Mouse (Mus musculus): Measurements from ENCODE around the gene Unc50. TPM values are rescaled to one million over a fixed set of nuclear protein-coding genes. Genes with fewer than 3 reads are reported as not detected.

Gene Unc50
- polyA plus RNA-seq, 1 experiment from 2014 or later = 135 TPM

- H3K36me3 ChIP-seq (ENCODE audit: insufficient read depth) = no peaks in the 10 kb centered on the region
- peak overlapping the region; percentile 42; the same call in 1 of the 2 replicates for H3K27ac ChIP-seq (ENCODE audit: low read depth)
- H3K4me1 ChIP-seq (ENCODE audit: insufficient read depth) = no peaks in the 10 kb centered on the region
- H3K4me3 ChIP-seq (ENCODE audit: low read depth, low read length) = no peak overlapping the region
- DNase-seq (peak; percentile 28), ATAC-seq (ENCODE audit: insufficient read depth) (no peak; the same call in 1 of the 2 replicates)
- peak overlapping the region; percentile 38 for H3K4me2 ChIP-seq
- TF ChIP-seq CTCF (IDR thresholded peaks at IDR 0.05; ENCODE audit: low read depth) = no peak
- WGBS = 26% methylated on average over 7 of the region's 7 CpGs
- H3K27me3 ChIP-seq (ENCODE audit: insufficient read depth, low read length) = no peaks in the 10 kb centered on the region
- no peaks in the 10 kb centered on the region for H3K9me3 ChIP-seq (ENCODE audit: low read depth, low read length)
- no peak overlapping the region for H3K9ac ChIP-seq
Observed at GRCm38 (mm10) chr1:37478416-37478815, 48.5 kb downstream of the Unc50 start.

DNA sequence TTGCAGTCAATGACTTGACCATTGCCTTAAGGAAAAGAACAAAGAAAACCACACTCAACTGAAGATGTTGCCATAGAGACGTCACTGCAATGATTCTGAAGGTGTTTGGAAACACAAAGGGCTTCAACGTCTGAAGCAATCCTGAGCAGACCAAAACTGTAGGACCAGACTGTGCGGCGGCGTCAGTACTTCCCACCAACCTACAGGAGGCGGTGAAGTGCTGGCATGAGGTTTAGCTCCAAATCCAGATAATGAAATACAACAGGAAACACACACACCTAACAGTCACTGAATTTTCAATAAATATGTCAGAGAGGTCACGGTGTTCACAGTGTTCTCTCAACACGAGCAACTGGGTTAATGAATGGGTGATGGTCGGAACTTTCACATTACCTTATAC lies 49.1 kb downstream of the Unc50 start:
- peak; percentile 50 for TF ChIP-seq CTCF (IDR thresholded peaks at IDR 0.05; ENCODE audit: low read depth)
- Histone ChIP-seq H3K4me1 (ENCODE audit: insufficient read depth) (no peaks in the 10 kb centered on the region), H3K4me3 (ENCODE audit: low read depth, low read length) (no peak overlapping the region), H3K27me3 (ENCODE audit: insufficient read depth, low read length) (no peaks in the 10 kb centered on the region), H3K27ac (ENCODE audit: low read depth) (0 out of 2 replicates have a peak overlapping the region, but pooled peaks have one; percentile 42), H3K36me3 (ENCODE audit: insufficient read depth) (no peaks in the 10 kb centered on the region), H3K9ac (no peak overlapping the region), H3K4me2 (no peak overlapping the region), H3K9me3 (ENCODE audit: low read depth, low read length) (no peaks in the 10 kb centered on the region)
- WGBS = 72% methylated on average over 9 of the region's 9 CpGs
- ATAC-seq (ENCODE audit: insufficient read depth) (no peak), DNase-seq (peak; percentile 43)

GRCm38 (mm10) chr1:37479759-37480158 lies 49.8 kb downstream of the Unc50 start:
- no peaks in the 10 kb centered on the region for H3K4me1 ChIP-seq (ENCODE audit: insufficient read depth)
- no peak for TF ChIP-seq CTCF (IDR thresholded peaks at IDR 0.05; ENCODE audit: low read depth)
- no peak for ATAC-seq (ENCODE audit: insufficient read depth)
- no peaks in the 10 kb centered on the region for H3K9me3 ChIP-seq (ENCODE audit: low read depth, low read length)
- no peak overlapping the region for H3K27ac ChIP-seq (ENCODE audit: low read depth)
- no peak for DNase-seq
- no peaks in the 10 kb centered on the region for H3K27me3 ChIP-seq (ENCODE audit: insufficient read depth, low read length)
- H3K36me3 ChIP-seq (ENCODE audit: insufficient read depth) = no peaks in the 10 kb centered on the region
- H3K4me3 ChIP-seq (ENCODE audit: low read depth, low read length) = no peak overlapping the region
- WGBS = 57% methylated on average over 8 of the region's 8 CpGs
- H3K4me2 ChIP-seq = no peak overlapping the region
- H3K9ac ChIP-seq = no peak overlapping the region

- 85% methylated on average over 6 of the region's 6 CpGs for WGBS
- H3K9ac ChIP-seq = no peak overlapping the region
- H3K9me3 ChIP-seq (ENCODE audit: low read depth, low read length) = no peaks in the 10 kb centered on the region
Observed at GRCm38 (mm10) chr1:37480731-37481130, 50.8 kb downstream of the Unc50 start.

GRCm38 (mm10) chr1:37481331-37481730 lies 51.4 kb downstream of the Unc50 start:
- no peak overlapping the region for H3K4me2 ChIP-seq
- no peaks in the 10 kb centered on the region for H3K9me3 ChIP-seq (ENCODE audit: low read depth, low read length)
- no peak overlapping the region for H3K9ac ChIP-seq
- no peak overlapping the region for H3K27ac ChIP-seq (ENCODE audit: low read depth)
- ATAC-seq (ENCODE audit: insufficient read depth) = no peak
- no peaks in the 10 kb centered on the region for H3K27me3 ChIP-seq (ENCODE audit: insufficient read depth, low read length)
- no peak for DNase-seq
- no peak overlapping the region for H3K4me3 ChIP-seq (ENCODE audit: low read depth, low read length)
- no peak for TF ChIP-seq CTCF (IDR thresholded peaks at IDR 0.05; ENCODE audit: low read depth)
- H3K4me1 ChIP-seq (ENCODE audit: insufficient read depth) = no peaks in the 10 kb centered on the region
- H3K36me3 ChIP-seq (ENCODE audit: insufficient read depth) = no peaks in the 10 kb centered on the region
- 79% methylated on average over 2 of the region's 2 CpGs for WGBS

More at GRCm38 (mm10) chr1:37480731-37481130, 50.8 kb downstream of the Unc50 start:
- Histone ChIP-seq H3K36me3 (ENCODE audit: insufficient read depth) (no peaks in the 10 kb centered on the region), H3K4me2 (no peak overlapping the region), H3K27ac (ENCODE audit: low read depth) (no peak overlapping the region), H3K27me3 (ENCODE audit: insufficient read depth, low read length) (no peaks in the 10 kb centered on the region), H3K4me1 (ENCODE audit: insufficient read depth) (no peaks in the 10 kb centered on the region), H3K4me3 (ENCODE audit: low read depth, low read length) (no peak overlapping the region)
- no peak for DNase-seq
- no peak for TF ChIP-seq CTCF (IDR thresholded peaks at IDR 0.05; ENCODE audit: low read depth)
- ATAC-seq (ENCODE audit: insufficient read depth) = no peak

DNA sequence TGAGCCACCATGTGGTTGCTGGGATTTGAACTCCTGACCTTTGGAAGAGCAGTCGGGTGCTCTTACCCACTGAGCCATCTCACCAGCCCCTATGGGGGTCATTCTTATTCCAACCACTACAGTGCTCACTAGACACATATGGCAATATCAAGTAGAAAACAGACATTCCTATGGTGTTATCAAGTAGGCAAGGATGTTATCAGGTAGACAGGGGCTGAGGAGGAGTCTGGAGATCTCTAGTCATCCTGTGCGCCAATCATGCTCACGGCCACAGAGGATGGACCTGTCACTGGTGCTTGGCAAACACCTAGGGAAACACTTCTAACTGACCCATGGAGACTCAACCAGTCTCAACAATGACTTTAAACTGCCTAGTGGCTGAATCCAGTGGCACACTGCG lies 54.7 kb downstream of the Unc50 start:
- no peak for TF ChIP-seq CTCF (IDR thresholded peaks at IDR 0.05; ENCODE audit: low read depth)
- Histone ChIP-seq H3K36me3 (ENCODE audit: insufficient read depth) (0 out of 2 replicates have a peak, but pooled peaks cover 4% of the 10 kb centered on the region), H3K9me3 (ENCODE audit: low read depth, low read length) (no peaks in the 10 kb centered on the region), H3K27ac (ENCODE audit: low read depth) (no peak overlapping the region), H3K4me1 (ENCODE audit: insufficient read depth) (no peaks in the 10 kb centered on the region), H3K9ac (no peak overlapping the region), H3K27me3 (ENCODE audit: insufficient read depth, low read length) (no peaks in the 10 kb centered on the region), H3K4me3 (ENCODE audit: low read depth, low read length) (no peak overlapping the region), H3K4me2 (no peak overlapping the region)
- 87% methylated on average over 4 of the region's 4 CpGs for WGBS
- ATAC-seq (ENCODE audit: insufficient read depth) (no peak), DNase-seq (no peak)

GRCm38 (mm10) chr1:37486439-37486838 lies 56.5 kb downstream of the Unc50 start:
- DNase-seq (no peak), ATAC-seq (ENCODE audit: insufficient read depth) (no peak)
- 81% methylated on average over 1 of the region's 1 CpGs for WGBS
- Histone ChIP-seq H3K27me3 (ENCODE audit: insufficient read depth, low read length) (no peaks in the 10 kb centered on the region), H3K4me3 (ENCODE audit: low read depth, low read length) (no peak overlapping the region), H3K9me3 (ENCODE audit: low read depth, low read length) (no peaks in the 10 kb centered on the region), H3K9ac (no peak overlapping the region), H3K36me3 (ENCODE audit: insufficient read depth) (0 out of 2 replicates have a peak, but pooled peaks cover 4% of the 10 kb centered on the region), H3K4me1 (ENCODE audit: insufficient read depth) (no peaks in the 10 kb centered on the region), H3K27ac (ENCODE audit: low read depth) (no peak overlapping the region), H3K4me2 (no peak overlapping the region)
- TF ChIP-seq CTCF (IDR thresholded peaks at IDR 0.05; ENCODE audit: low read depth) = no peak

DNA sequence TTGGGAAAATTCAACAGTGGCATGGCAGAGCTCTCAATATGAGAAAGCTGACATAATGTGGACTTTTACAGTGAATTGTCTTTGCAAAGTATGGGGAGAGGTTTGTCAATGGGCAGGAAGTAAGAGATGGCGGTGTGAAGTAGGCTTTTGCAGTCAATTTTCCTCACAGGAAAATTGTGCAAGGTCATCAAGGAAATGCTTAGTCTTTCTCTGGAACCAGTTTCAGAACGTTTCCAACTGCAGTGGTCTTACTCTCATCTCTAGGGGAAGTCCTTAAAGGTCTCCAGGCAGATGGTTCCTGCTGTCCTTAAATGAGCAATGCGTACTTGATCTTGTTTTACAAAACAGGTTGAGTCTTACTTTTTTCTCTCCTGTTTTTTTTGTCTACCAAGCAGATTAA lies 57.1 kb downstream of the Unc50 start:
- H3K36me3 ChIP-seq (ENCODE audit: insufficient read depth) = 0 out of 2 replicates have a peak, but pooled peaks cover 4% of the 10 kb centered on the region
- H3K27ac ChIP-seq (ENCODE audit: low read depth) = no peak overlapping the region
- H3K27me3 ChIP-seq (ENCODE audit: insufficient read depth, low read length) = no peaks in the 10 kb centered on the region
- no peak for TF ChIP-seq CTCF (IDR thresholded peaks at IDR 0.05; ENCODE audit: low read depth)
- ATAC-seq (ENCODE audit: insufficient read depth) (no peak), DNase-seq (no peak)
- WGBS = 70% methylated on average over 3 of the region's 3 CpGs
- no peaks in the 10 kb centered on the region for H3K4me1 ChIP-seq (ENCODE audit: insufficient read depth)
- no peak overlapping the region for H3K4me2 ChIP-seq
- H3K9ac ChIP-seq = no peak overlapping the region
- no peaks in the 10 kb centered on the region for H3K9me3 ChIP-seq (ENCODE audit: low read depth, low read length)
- H3K4me3 ChIP-seq (ENCODE audit: low read depth, low read length) = no peak overlapping the region
